Mouse (Mus musculus): Measurements from ENCODE around the gene Btbd1.

Gene Btbd1

DNA sequence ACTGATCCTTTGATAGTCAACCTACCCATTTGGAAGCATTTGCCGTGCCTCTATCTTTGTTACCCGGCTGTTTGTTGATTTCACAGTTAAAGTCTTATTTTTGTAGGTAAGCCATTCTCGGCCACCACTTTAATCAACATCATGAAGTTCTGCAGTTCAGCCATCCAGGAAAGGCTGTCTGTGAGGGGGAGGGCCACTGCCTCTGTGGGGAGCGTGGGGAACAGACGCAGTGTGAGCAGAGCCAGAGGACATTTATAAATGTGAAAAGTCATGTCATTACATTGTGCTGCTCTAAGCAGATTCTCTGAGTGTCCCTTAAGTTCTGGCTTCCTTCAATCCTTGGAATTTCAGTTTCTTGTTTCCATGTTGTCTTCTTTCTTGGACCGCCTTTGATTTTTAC is 20.9 kb upstream of the Btbd1 start:
- no peak for DNase-seq (ENCODE audit: inconsistent age in 2 of 2, low spot score in 1 of 2)

DNA sequence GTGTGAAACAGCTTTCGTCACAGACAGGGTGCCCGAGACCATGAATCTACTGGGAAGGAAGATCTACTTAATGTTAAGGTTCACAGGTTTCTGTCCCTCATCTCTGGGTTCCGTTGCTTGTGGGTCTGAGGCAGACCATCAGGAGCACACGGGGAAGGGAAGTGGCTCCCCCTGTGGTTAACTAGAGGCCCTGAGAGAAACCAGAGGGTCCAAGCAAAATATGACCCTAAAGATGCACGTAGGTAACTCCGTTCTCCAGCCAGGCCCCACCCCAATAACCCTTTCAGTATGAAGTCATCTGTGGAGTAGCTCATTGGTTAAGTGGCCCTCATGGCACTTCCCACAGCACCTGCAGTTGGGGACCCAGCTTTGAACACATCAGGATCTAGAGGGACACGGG is 20.4 kb upstream of the Btbd1 start:
- no peak for DNase-seq (ENCODE audit: inconsistent age in 2 of 2, low spot score in 1 of 2)

DNA sequence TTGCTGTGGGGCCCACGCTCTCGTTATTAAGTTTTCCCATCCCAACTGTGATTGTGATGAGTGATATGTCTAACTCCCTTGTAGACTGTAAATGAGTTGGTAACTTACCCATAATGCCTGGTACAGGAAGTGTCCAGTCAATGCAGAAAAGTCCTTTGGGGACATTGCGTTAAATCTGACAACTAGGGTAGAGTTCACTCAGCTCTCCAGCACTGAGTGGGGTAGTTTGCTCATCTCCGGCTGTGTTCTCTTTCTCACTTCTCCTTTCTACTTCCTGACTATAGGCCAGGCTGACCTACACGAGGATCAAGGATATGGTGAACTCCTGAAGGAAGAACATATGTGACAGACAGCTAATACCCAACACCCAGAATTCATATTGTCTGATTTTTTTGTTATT is 20.0 kb upstream of the Btbd1 start:
- no peak for DNase-seq (ENCODE audit: inconsistent age in 2 of 2, low spot score in 1 of 2)

DNA sequence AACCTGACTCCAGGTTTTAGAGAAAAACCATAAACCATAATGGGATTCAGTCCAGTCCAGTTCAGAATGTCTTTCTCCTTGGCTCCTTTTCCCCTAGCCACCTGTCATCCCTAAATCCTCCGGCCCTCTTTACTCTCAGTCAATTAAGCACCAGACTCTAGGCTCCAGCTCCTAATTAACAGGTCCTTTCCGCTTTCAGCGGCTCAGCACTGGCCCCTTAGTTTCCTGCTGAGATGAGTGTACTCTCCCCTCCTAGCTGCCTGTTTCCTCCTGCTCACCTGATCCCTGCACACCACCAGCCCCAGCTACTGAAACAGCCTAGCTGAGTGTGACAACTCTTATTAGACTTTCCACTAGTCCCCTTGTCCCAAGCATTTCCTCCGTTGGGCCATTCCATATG is 18.5 kb upstream of the Btbd1 start:
- no peak for DNase-seq (ENCODE audit: inconsistent age in 2 of 2, low spot score in 1 of 2)

DNA sequence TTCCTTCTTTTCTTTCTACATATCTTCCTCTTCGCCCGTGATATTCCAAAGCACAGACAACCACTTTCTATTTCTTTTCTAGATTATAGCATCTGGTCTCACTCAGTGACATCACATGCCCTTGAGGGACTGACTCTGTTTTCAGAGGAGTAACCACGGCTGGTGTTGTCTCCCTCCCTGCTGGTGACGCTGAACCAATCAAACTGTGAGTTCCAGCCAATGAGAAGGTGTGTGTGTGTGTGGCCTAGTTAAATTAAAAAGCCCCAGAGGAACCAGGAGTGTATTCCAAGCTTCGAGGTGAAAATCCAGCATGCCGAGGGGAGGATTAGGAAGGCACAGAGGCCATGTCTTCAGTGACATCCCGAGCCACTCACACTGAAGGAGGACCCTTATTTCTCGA is 17.8 kb upstream of the Btbd1 start:
- no peak for DNase-seq (ENCODE audit: inconsistent age in 2 of 2, low spot score in 1 of 2)

DNA sequence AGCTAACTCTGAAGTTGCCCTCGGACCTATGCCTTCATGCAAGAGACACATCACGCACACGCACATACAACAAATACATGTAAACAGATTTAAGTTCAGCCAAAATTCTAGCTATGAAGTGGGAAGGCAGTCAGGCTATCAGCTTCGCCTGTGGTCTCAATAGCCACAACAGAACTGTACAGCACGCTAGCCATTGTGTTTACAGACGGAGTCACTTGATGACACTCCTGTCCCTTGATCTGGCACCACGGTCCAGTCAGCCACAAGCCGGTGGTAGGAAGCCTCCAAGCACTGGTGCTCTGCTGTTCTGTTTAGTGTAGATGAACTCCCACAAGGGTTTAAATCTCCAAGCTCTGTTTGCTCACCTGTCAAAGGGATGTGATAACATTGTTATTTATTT is 16.8 kb upstream of the Btbd1 start:
- no peak for DNase-seq (ENCODE audit: inconsistent age in 2 of 2, low spot score in 1 of 2)

DNA sequence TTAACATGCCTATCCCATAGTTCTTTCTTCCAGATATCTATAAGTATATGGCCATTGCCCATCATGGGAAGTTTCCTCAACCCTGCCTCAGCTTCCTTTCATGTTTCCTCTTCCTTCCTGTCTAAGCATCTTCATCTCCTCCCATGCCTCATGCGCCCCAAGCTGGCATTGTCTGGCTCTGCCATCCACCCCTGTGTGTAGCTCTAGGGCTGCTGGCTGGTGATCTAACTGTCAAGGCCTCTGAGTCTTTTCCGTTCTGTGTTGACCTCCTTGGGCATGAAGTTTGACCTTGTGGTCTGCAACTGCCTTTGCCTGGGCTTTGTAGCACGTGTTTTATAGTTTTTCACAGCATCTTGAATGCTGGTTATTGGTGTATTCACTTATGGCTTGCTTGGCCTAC is 16.1 kb upstream of the Btbd1 start:
- DNase-seq (ENCODE audit: inconsistent age in 2 of 2, low spot score in 1 of 2): peak in 1 of 2 experiments; percentile 61

DNA sequence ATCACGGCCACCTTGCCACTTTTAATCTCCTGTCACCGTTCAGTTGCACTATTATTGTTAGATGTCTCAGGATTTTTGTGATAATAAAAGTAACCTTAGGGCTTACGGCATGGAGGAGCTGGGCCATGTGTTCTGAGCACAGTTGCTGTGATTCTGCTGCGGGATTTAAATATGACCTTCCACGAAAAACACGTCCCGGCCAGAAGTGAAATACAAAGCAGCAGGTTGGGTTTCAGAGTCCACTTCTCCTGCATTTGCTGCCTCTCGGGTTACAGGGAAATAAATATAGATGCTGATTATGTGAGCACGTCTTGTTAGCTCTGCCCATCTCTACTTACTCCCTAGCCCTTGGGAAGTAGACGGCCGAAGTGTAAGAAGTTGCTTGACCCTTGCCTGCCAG is 15.6 kb upstream of the Btbd1 start:
- DNase-seq (ENCODE audit: inconsistent age in 2 of 2, low spot score in 1 of 2): no peak

DNA sequence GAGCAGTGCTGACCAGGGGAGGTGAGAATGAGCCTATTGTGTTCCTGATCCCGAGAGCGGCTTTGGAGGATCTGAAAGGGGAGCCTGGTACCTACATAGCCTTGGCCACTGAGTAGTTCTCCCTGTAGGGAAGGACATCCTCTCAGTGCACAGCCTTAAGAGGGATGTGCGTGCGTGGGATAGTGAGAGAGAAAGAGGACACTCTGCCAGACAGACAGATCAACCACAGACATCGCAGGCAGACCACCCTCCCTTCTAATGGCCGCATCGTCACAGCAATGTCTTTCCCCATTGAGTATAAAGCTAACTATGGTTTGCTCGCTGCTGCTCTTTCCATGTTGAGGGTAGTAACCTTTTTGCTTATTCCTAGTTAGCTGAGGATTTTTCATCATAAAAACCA is 14.7 kb upstream of the Btbd1 start:
- DNase-seq (ENCODE audit: inconsistent age in 2 of 2, low spot score in 1 of 2): no peak

DNA sequence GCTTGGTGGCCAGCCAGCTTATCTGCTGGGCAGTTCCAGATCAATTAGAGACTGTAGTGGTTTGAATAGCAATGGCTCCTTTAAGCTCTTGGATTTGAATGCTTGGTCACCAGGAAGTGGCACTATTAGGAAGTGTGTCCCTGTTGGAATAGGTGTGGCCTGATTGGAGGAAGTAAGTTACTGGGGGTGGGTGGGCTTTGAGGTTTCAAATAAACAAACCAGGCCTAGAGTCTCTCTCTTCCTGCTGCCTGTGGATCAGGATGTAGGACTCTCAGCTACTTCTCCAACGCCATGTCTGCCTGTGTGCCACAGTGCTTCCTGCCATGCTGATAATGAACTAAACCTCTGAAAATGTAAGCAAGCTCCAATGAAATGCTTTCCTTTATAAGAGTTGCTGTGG is 13.8 kb upstream of the Btbd1 start:
- DNase-seq (ENCODE audit: inconsistent age in 2 of 2, low spot score in 1 of 2): no peak

DNA sequence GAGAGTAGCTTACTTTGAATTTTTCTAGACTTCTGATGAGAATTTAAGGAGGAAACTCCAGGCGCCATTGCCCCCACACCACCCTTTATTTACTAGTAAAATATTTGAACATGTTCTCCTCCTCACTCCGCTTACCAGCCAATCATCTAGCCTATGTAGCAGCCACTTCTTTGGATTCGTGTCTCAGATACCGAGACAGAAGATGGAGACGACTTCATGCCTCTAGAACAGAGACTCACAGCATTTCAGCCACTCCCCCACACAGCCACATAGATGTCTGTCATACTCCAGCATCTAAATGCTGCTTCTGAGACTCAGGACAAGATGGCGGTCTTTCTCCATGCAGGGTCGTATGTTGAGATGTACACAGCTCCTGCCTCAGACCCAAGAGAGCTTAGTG is 12.9 kb upstream of the Btbd1 start:
- no peak for DNase-seq (ENCODE audit: inconsistent age in 2 of 2, low spot score in 1 of 2)

DNA sequence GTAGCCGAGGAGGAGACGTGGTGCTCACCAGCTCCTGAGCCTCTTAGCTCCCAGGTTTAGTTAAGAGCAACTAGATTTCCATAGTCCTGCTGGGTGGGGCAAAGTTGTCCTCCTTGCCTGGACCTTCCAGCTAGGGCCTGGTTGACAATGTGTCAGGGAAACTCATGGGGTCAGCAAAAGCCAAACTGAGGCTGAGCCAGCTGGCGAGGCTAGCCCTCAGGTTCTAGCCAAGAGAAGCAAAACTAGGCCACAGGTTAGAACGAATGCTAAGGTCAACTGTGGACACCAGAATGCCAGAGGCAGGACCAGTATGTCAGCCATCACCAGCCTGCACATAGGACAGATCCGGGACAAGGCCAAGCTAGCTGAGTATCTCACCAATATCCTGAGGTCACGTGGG is 12.2 kb upstream of the Btbd1 start:
- no peak for DNase-seq (ENCODE audit: inconsistent age in 2 of 2, low spot score in 1 of 2)

DNA sequence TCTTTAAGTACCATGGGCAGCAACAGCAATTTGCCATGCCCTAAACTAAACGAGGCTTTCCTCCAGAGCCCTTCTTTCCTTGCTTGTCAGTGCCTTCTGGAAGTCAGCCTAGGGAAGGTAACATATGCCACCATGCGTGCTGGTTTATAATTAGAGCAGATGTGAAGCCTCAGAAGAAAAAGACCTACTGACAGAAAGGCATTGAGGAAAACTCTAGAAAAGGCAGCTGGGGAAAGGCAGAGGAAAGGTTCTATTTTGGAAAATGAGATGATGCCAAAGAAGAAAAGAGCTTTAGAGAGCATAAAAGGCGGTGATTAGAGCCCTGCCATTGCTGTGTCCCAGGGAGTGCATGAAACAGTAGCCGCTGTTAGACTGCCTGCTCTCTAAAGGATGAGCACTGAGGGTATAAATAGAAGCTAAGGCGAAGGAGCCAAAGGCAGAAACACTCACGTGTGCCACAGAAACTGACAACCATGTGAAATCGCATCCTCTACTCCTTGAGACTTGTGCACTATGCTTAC is 11.5 kb upstream of the Btbd1 start:
- no peak for DNase-seq (ENCODE audit: inconsistent age in 2 of 2, low spot score in 1 of 2)

DNA sequence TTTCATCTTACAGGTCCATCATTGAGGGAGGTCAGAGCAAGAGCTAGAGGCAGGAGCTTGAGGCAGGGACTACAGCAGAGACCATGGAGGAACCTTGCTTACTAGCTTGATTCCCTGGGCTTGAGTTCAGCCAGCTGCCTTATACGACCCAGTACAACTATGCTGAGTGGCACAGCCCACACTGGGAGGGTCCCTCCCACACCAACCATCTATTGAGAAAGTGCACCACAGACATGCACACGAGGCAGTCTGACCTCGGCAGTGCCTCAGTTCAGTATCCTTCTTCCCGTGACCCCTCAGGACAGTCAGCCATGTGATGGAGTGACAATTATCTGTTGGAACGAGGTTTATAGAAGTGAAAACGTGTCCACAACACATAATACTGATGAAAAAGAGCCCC is 10.5 kb upstream of the Btbd1 start:
- no peak for DNase-seq (ENCODE audit: inconsistent age in 2 of 2, low spot score in 1 of 2)

DNA sequence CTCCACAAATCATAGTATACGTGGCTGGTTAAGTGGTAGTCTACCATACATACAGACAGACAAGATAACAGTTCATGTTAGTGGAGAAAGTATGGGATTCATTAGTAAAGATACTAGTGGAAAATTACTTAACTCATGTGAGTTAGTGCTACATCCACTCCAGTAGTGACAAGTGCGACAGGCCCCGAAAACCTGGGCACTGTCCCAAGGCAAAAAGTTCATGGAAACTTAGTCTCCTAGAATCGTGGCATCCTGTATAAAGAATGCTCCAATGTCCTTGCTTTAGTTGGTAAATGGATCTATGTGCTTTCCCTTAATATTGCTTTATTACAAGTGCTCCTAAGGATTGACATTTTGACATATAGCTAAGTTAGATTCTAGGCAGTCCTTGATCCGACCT is 8.5 kb upstream of the Btbd1 start:
- peak; percentile 50 to 82 for DNase-seq (ENCODE audit: inconsistent age in 2 of 2, low spot score in 1 of 2)

DNA sequence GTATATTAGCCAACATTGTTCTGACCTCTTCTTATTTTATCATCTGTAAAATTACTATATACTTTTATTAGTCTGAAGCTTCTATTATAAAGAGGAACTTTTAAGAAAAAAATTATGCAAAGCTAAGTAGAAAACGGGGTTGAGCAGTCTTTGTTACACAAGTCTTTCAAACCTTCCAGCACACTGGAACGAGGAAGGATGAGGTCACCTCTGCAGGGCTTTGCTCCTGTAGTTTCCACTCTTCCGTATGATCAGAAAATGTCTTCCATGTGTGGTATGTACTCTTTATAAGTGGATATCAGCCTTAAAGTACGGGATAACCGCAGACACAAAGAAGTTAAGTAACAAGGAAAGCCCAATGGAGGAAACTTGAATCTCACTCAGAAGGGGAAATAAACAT is 6.2 kb upstream of the Btbd1 start:
- DNase-seq (ENCODE audit: inconsistent age in 2 of 2, low spot score in 1 of 2): no peak

DNA sequence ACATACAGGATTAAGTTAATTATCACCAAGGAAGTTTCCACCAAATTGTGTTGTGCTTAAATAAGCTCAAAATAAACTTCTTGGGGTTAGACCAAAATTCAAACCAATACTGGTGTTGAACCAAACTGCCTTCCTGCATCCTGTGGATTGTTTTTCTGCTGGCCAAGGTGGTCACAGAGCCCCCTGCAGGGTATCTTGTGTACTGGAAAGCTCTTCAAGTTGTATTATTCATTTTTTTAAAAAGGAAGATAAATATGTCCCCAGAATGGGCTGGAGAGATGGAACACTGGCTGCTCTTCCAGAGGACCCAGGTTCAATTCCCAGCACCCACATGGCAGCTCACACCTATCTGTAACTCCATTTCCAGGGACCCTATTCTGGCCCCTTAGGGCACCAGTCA is 5.6 kb upstream of the Btbd1 start:
- no peak for DNase-seq (ENCODE audit: inconsistent age in 2 of 2, low spot score in 1 of 2)

DNA sequence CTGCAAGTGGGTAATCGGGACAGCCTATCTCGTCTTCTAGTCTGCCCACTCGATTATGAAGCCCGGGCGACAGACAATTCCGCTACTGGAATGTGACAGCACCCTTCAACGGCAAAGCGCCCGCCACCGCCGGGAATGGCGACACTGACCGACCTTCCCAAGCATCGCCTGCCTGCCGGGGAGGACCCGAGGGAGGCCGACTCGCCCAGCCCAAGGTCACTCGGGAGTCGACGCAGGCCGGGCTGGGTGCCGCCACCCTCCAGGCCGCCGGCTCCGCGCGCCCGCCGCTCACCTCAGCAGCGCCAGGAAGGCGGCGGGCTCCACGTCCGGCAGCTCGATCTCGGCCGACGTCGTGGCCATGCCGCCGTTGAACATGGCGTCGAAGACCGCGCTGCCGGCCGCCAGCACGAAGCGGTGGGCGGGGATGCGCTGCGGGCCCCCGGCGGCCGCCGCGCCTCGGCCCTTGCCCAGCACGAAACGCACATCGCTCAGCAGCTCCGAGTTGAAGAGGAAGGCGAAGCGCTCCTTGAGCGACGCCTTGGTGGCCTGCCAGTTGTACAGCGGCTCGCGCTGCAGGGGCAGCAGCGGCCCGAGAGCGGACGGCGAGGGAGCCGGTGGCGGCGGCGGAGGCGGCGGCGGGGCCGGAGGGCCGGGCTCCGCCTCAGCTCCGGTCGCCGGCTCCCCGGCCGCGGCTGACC is 401 bp downstream of the Btbd1 start:
- peak; percentile 79 to 91 for DNase-seq (ENCODE audit: inconsistent age in 2 of 2, low spot score in 1 of 2)

DNA sequence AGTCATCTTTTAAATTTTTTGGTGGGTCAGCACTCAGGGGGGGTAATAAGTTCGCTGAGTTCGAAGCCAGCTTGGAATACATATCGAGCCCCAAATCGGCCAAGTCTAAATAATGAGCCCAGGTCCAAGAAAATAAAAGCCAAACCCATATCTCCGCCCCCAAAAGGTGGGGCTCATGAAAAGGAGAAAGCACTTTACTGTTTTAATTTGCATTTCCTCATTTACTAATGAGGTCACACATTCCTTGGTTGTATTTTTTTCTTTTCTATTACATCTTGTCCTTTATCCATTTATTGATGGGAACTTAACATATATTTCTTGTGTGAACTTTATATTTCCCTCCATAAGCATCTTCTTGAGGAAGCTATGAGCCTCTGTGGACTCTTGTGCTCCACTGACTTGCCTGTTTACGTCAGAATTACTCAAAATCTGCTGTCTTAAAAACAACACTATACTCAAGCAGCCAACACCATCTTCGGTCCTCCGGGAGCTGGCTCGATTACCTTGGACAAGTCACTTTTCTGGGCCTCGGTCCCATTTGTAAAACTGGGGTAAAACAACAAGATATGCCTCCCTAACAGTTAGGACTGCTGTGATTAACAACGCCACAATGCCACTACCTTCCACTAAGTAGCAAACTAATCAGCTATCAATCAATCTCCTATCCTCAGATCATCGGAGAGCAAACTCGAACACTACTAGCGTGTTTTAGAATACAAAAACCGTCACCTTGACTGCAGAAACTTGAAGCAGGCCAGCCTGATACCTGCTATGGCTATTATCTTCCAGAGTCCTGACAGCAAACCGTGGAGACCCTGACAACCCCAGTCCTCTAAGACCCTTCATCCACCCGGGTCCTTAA is 1.2 kb downstream of the Btbd1 start:
- DNase-seq (ENCODE audit: inconsistent age in 2 of 2, low spot score in 1 of 2): peak; percentile 29 to 76

DNA sequence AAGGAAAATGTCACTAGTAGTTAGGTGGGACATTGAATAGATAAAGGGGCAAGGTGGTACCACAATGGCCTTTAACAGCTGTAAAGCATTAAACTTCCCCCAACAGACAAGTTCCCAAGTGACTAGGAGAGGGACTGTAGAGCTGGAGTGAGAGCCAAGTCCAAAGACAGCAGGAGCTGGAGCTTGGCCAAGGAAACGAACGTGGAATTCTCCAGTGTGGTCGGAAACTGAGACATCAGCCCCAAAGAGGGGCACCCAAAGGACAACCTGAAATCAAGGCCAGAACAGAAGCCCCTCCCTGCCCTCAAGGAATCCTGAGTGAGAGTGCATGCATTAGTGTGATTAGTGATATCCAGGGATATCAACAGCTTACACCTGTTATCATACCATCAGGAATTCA is 3.9 kb downstream of the Btbd1 start:
- peak; percentile 39 to 67 for DNase-seq (ENCODE audit: inconsistent age in 2 of 2, low spot score in 1 of 2)

DNA sequence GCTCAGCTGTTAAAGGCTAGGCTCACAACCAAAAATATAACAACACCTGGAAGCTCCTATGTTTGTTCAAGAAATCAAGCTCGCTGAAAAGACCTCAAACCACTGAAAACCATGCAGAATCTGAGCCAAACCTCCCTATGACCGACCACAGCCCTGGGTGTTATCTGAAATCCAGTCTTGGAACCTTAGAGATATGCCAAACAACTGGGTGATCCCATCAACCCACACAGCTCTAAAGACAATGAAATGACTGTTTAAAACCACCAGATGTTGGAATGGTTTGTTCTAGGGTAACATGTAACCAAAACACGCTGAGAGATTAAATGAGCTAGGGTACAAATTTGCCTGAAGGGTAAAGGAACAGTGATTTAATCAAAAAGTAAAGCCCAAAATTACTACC is 4.3 kb downstream of the Btbd1 start:
- no peak for DNase-seq (ENCODE audit: inconsistent age in 2 of 2, low spot score in 1 of 2)

DNA sequence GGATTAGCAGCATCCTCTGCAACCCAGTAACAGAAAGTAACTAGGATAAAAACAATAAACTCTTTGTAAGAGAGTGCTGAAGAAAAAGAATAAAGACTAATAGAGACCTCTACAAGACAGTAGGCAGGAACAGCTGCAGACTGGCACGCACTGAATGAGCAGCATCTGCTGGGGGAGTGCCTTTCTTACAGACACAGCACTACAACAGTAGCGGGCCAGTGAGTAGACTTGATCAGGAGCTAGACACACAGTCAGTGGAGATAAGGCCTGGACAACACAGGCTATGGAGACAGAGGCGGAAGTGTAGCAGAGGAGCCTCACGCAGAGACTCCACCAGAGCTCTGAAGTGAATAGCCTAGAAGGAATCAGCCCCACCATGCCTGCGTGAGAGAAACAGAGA is 23.2 kb downstream of the Btbd1 start:
- DNase-seq (ENCODE audit: inconsistent age in 2 of 2, low spot score in 1 of 2): no peak

Measured in adrenal gland, adult (tissue).